Mouse (Mus musculus) lung, adult 2 months (tissue): ENCODE data around the gene Fam69a.

Experiments used
- CTCF ChIP-seq: fragments of 200-500 bp; IDR thresholded peaks from 2 replicates; pipeline ENCODE4 v1.5.1; 2011; ENCODE audit warnings: mild to moderate bottlenecking, low read length, control low read depth; ENCODE audit not compliant: insufficient read depth
- POLR2A ChIP-seq: fragments of 200-500 bp; IDR thresholded peaks from 2 replicates; pipeline ENCODE4 v1.6.1; 2011; ENCODE audit warnings: low read depth, mild to moderate bottlenecking, control low read depth, low read length, borderline replicate concordance; ENCODE audit errors: extremely low read depth

DNA sequence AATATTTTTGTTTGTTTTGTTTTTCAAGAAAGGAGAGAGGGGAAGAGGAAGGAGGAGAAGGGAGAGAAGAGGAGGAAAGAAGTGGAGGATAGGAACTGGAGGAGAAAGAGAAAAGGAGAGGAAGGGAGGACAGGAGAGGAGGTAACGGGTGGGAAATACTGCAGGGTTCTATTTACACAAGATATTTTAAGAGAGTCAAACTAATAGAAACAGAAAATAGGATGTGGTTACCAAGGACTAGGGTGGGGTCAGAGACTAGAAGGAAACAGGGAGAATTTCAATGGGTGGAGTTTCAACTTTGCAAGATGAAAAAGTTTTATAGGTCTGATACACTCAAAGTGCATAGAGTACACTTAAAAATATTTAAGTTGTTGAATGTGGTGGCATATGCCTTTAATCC is 7.0 kb downstream of the Fam69a start:
- no peak for TF ChIP-seq POLR2A
- no peak for TF ChIP-seq CTCF
